Mouse (Mus musculus) olfactory bulb, adult 2 months (tissue): Measurements from ENCODE around the gene 4931409K22Rik.

Experiments
- CTCF ChIP-seq: fragments of 200-500 bp; IDR thresholded peaks from 2 replicates; pipeline ENCODE4 v1.5.1; 2012; ENCODE audit warnings: low read depth, mild to moderate bottlenecking, low read length, moderate library complexity; ENCODE audit not compliant: insufficient read depth
- POLR2A ChIP-seq: fragments of 200-500 bp; IDR thresholded peaks from 2 replicates; pipeline ENCODE4 v1.6.1; 2012; ENCODE audit warnings: mild to moderate bottlenecking, low read depth, low read length, moderate library complexity; ENCODE audit not compliant: insufficient read depth

DNA sequence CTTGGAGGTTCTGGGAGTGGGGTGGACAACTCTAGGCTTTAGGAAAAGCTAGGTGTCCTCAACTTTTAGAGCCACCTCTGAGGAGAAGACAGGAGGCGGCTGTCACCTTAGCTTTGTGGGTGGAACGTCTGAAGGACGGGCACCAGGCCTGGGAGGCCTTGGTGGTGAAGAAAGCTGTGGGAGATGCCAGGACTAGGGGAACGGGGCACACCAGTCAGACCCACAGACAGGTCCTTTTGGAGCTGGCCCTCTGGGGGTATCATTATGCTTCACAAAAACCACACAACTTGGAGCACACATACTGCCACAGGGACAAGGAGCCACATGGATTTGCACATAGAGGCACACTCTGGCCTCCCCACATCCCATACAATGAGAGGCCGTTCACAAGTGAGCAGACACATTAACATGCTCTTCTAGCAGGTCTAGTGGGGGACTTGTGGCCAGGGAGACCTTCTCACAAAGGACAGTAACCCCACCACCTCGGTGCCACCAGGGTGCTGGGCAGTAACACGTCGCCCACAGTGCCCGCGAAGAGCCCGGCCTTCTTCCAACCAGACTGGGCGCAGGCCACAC, 47.6 kb upstream of the 4931409K22Rik start:
- TF ChIP-seq POLR2A (no peak), CTCF (no peak)
